Mouse (Mus musculus) embryo, embryonic 10.5 days (tissue): ENCODE measurements around the gene C530008M17Rik.

Experiments used
- DNase-seq: peaks from one replicate; pipeline ENCODE4 v3.0.0-alpha.2; 2015; ENCODE audit warnings: low spot score

The C530008M17Rik gene

DNA sequence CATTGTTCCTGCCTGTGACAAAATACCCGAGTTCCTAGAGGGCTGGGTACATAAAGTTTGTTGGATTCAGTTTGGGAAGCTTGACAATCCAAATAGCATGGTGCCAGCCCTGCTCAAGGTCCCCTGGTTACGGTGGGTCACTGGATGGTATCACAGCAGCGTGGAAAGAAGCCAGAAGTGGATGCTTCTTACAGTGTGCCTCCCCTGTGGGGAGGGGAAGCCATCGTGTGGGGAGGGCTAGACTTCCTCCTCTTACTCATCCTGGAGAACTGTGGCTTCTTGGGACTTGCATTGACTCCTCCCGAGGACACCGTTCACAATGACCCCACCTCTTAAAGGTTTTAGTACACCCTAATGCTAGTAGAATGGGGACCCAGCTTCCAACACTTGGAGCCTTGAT, 183.5 kb downstream of the C530008M17Rik start:
- no peak for DNase-seq

DNA sequence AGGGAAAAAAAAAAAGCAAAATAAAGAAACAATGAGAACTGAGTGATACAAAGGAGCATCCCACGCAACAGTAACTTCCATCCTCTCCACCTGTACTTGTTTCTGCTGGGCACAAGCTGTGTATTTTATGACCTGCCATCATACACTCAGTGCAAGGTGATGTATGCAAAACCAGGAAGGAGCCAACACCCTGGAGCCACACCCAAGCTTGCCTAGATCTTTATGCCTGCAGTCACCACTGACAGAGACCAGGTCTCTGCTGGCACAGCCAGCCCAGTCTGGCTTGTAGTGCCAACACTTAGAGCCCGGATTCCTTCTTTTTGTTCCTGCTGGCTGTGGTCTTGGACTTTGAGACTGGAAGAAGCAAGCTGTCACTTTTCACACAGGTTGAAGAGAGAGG, 185.5 kb downstream of the C530008M17Rik start:
- DNase-seq: no peak

DNA sequence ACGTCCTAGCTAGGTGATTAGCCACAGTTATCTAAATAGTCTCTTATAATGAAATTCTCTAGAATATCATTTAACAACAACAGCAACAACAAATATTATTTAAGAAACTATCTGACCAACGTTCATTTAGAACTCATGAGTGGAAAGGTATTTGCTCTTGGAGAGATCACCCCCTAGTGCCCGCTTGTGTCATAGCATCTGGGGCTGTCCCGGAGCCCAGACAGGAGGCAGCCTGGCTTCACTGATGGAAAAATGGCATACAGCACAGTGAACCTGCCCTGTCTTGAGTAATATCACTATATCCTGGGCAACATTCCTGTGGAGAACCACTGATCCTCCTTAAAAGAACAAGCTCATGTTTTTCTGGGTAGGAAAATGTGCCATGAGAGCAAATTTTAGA, 187.1 kb downstream of the C530008M17Rik start:
- peak; percentile 73 for DNase-seq

DNA sequence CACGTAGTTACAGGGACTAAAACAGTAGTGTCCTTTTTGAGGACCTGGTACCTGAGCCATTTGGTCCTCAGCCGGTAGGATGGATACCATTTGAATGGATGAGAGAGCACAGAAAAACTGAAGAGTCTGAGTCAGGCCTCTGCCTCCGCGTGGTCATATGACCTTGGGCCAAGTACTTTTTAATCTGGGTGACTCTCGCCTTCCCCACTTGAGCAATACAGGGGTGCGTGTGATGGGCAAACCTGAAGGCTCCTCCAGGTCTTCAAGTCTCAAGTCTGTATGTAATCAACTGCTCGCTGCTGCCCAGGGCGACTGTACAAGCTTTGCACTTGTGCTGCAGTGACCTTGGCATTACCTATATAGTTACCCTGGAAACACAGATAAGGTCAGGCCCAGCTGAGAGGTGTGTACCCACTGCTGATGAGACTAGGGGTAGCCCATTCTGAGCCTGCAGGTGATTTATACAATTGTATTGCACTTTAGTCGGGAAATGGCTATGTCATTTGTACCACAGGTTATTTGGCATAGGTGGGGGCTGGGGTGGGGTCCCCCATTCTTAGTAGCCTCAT, 187.6 kb downstream of the C530008M17Rik start:
- no peak for DNase-seq

DNA sequence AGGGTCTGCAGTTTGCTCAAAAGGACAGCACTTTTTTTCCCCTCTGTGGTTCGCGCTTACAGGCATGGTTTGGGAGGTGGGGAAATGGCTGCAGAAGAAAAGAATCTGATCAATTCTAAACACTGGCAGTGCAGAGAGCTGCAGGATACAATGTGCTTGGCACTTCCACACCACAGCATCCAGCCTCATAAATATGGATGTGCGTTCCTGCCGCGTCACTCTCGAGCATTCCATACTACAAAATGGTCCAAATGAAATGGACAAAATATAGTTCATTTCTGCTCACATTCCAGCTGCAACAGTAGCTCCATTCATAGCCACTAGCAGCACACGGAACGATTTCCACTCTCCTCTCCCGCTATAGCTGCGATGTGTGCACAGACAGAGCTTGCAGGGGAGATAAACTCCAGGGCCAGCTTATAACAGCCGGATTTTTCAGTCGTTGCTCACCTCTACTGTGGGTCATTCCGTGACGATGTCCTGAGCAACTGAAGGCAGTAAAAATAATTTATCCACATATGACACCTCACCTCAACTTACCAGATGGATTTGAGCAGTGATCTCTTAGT, 188.4 kb downstream of the C530008M17Rik start:
- no peak for DNase-seq

DNA sequence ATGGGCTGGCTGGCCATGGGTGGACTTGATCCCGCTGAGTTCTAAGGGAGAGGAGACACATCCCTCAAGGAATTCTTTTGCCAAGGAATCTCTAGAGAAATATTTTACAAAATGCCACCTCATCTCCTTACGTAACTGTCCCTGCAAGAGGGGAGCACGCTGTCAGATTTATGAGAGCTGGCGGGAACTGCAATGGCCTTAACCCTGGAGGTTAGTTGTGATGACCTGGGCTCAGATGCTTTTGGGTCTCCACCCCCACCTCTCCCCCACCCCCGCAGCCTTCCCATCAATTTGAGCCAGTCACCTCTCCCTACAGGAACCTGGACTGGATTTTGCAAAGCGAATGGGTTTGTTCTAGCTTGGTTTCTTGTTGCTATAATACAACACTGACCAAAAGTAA, 190.8 kb downstream of the C530008M17Rik start:
- DNase-seq: no peak

DNA sequence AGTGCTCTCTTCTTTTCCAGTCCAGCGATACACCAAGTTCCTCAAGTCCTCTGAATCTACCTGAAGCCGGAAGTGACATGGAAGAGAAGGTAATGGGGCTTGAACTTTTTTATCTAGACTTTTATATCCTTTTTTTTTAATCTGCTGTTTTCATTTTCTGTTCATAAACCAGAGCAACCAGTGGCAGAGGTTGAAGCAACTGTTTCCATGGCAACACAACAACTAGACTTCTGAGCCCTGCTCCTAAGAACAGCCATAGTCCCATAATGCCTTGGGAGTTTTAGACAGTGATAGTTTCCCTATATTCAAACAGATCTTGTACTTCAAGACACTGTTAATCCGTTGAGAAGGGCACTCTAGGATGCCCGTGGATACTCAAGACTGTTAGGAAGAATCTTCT, 195.0 kb downstream of the C530008M17Rik start:
- no peak for DNase-seq

DNA sequence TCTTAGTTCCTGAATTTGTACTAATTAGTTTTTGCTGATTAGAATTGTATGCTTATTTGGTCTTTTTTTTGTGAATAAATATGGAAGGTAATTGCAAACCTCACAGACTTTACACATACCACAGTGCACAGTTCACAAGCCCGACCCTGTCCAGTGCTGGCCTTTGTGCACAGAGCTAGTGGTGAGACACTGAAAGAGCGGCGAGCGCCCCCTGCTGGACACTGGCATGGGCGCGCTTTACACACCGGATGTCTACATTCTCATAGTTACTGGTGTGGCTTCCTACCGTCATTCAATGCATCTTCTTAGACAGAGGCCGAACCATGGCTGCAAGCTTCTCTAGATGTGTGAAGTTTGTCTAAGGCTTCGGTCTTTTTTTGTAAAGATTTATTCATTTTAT, 197.2 kb downstream of the C530008M17Rik start:
- DNase-seq: peak; percentile 93

DNA sequence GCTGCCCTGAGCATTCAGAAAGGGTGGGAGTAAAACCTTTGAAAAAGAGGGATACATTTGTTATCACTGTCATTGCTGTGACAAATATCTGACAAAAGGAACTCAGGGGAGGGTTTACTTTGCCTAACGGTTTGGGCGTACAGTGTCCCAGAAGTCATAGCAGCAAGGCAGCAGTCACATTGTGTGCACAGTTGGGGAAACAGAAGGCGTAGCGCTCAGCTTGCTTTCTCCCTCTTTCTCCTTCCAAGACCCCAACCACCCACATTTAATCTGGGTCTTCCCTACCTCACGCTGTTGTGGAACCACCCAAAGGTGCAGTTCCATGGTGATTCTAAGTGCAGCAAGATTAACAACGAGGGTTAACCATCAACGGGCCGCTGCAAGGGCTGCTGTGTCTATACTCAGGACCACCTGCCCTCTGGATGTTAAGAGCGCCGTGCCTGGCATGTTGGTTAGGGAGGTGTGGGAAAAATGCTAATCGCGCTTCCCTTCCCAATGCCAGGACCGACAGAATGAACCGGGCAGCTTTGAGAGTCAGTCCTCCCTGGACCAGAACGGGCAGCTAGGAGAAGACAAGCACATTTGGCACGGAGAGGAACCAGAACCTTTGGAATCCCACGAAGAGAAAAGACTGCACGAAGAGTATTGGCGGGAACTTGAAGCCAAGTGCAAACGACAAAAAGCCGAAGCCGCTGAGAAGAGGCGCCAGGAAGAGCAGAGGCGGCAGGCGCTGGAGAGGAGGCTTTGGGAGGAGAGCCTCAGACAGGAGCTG, 199.7 kb downstream of the C530008M17Rik start:
- DNase-seq: peak; percentile 39

DNA sequence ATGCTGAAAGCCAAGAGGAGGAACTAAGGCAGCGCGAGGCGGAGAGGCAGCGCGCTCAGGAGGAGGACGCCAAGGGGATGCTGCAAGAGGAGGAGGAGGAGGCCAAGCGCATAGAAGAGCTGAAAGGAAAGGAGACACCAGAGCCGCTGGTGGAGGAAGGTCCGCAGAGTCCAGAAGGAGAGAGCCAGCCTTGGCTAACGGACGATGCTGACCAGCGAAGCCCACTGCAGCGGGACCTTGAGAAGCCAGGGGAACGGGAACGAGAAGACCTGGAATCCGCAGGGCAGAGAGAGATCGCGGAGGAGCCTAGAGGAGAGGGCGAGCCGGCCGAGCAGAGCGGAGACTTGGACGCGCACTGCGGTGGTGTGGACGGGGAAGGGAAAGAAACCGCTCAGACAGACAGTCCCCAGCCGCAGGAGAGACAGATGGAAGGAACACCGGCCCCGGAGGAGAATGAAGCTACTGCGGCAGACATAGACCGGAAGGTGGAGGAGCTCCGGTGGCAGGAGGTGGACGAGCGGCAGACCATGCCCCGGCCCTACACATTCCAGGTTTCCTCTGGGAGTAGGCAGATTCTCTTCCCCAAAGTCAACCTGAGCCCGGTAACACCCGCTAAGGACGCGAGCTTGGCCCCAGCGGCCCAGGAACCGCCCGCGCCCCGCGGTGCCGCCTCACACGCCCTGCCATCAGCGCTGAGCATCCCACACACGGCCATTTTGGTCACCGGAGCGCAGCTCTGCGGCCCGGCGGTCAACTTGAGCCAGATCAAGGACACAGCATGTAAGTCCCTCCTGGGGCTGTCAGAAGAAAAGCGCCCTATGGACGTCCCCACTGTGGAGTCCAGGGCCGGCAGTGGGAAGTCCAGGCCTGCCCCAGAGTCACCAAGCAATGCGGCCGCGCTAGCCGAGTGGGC, 201.0 kb downstream of the C530008M17Rik start:
- peak; percentile 51 for DNase-seq

DNA sequence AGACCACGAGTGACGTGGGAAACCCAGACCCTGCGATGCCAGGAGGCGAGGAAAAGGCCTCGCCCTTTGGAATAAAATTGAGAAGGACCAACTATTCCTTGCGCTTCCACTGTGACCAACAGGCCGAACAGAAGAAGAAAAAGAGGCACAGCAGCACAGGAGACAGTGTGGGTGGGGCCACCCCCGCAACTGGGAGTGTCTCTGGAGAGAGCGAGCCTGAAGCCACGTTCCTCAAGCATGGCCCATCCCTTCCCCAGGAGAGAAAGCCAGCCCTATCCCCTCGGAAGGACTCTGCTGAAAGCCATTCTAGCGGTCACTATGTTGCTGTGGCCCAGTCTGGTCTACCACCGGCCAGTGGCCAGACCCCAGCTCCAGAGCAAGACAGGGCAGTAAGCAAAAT, 202.1 kb downstream of the C530008M17Rik start:
- no peak for DNase-seq

DNA sequence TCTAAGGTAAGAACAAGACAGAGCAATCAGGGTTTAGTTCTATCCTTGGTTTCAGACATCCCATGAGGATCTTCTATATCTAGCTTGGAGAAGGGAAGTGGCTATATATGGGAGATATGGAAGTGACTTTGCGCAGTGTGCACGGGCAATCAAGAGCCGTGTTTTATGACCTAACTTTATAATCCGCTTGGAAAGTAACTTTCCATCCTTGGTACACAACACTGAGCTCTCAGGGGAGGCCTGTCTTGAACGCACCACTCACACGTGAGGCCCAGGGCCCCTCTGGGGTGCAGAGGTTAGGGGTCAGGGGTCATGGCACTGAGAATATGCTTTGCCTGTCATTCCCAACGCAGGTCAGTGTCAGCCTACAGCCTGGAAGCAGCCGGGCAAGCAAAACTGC, 210.5 kb downstream of the C530008M17Rik start:
- DNase-seq: no peak

DNA sequence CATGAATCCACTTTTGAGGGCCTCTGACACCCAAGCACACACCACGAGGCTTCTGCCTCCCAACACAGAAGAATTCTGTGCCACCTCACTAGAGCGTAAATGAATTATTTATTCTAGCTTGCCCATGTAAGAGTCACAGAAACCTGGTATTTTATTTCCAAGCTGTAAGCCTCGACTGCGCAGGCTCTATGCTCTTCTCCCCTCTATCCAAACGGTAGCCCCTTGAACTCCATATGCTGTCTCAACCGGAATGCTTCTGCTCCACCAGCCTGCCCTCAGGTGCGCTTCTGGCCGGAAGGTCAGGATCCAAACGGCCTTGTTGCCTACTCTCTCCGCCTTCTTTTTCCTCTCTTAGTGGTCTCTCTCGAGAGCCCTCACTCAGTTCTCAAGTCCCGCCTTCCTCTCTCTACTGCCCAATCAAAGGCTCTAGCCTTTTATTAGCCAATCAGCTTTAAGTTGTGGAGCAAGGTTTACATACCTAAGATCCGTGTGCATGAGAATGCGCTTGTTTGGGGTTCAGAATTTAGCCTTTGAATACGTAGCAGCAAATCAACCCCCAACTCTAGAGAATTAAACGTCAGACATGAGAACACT, 212.5 kb downstream of the C530008M17Rik start:
- peak; percentile 79 for DNase-seq

DNA sequence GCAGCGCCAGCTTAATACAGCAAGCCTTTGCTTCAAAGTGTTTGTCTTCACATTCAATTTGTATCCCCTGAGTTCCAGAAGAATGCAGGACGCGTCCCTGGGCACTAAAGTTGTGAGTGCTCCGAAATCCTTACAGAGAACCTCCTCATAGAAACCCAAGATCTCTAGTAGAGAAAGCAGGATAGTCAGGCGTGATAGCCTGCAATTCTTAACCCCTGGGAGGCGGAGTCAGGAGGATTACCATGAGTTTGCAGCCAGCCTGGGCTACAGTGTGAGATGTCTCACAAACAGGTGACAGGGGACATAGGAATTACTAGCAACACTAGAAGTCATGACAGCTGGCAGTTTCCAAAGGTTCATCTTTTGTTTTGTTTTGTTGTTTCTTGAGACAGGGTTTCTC, 213.2 kb downstream of the C530008M17Rik start:
- no peak for DNase-seq

DNA sequence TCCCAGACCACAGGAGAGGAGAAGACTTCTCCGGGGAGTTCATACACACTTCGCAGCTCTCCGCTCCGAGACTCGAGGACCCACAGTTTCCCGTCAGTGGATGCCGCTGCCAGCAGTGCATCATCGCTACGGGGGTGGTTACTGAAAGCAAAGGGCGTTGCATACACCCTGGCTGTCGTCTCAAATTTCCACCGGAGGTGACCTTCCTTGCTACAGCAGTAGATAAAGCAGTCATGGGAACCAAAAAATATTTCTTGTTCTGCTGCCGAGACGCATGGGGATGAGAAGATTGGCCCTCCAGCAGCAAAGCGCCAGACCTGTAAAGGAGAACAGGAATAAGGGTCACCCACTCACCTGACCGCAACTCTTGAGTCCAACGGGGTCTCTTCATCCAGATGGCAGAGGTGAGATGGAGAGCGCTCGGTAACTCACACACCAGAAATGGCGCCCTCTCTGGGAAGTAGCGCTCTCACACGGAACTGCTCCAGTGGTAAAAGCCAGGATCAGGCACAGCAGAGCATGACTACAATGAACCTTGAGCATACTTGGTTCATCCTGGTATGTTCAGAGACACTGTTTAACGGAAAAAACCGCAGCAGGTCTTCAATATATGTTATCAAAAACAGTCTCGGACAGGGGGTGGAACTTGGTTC, 219.9 kb downstream of the C530008M17Rik start:
- no peak for DNase-seq

DNA sequence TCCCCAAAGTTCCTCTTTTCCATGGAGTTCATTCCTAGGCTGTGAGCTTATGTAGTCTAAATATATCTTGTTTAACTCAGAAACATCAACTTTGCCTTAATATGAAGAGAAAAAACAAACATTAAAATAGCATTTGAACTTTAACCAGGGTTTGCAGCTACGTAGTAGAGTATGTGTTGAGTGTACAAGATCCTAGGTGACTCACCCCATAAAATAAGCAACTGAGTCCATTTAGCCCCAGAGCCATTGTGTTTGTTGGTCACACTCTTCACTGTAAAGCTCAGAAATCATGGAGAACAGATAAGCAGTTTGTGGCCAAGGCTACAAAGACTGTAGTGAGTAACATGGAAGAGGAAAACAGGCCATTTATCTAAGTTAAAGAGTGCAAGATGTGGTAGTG, 227.8 kb downstream of the C530008M17Rik start:
- DNase-seq: no peak

DNA sequence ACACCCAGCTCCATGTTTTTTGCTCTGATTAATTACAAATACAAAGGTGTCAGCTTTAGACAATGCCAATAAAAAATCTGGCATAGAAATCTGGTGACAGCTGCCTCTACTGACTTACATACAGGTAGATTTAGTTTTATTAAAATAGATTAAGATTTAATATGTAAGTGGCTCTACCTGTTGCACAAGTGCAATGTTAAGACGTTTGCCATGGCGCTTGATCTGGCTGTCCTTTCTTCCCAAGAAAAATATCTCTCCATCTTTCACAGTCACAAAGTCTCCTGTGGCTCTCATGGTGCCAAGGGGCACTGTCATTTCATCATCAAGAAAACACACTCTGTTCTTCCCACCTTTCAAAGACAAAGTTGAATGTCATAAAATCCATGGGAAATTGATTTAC, 230.7 kb downstream of the C530008M17Rik start:
- no peak for DNase-seq

DNA sequence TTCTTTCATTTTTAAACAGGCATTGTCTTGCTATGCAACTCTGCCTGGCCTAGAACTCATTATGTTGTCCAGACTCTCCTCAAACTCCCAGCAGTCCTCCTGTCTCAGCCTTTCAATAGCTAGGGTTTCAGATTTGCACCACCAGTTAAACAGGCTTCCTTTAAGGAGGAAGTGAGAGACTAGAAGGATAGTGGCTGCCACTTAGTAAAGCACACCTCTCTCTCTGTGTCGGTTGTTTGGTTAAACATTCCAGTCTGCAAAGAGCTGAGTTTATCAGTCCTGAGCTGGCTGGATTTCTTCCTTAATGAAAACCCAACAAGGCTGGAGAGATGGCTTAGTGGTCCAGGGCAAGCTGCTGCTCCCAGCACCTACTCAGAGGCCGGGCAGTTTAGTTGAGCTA, 236.3 kb downstream of the C530008M17Rik start:
- no peak for DNase-seq

DNA sequence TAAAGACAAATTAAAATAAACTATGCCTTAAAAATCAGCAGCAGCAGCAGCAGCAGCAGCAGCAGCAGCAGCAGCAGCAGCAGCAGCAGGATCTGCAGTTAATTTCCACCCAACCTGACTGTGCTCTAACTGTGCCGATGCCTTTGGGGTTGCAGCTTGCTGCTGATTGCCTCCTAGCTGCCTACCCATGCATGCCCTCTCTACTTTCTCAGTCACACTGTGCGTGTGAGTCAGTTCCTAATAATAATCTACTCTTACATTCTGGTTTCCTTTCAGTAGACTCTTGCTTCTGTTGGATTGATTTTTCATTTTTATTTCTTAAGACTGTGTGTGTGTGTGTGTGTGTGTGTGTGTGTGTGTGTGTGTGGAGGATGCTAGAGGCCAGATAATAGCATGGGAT, 236.8 kb downstream of the C530008M17Rik start:
- no peak for DNase-seq

DNA sequence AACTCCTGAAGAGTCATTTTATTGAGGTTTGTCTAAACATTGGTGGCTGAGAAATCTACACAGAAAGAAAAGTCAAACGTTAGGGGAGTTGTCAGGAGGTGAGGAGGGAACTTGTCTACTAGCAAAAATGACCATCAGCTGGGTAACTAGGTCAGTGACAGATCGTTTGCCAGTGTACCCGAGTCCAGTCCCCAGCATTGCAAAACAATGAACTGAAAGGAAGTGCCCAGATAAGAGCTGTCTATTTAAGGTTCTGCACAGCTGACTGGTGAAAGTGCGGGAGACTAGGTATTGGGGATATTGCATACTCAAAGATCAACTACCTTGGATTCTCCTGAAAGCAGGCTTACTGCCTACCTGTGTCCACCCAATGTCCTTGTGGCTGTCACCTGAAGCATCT, 245.8 kb downstream of the C530008M17Rik start:
- DNase-seq: no peak

DNA sequence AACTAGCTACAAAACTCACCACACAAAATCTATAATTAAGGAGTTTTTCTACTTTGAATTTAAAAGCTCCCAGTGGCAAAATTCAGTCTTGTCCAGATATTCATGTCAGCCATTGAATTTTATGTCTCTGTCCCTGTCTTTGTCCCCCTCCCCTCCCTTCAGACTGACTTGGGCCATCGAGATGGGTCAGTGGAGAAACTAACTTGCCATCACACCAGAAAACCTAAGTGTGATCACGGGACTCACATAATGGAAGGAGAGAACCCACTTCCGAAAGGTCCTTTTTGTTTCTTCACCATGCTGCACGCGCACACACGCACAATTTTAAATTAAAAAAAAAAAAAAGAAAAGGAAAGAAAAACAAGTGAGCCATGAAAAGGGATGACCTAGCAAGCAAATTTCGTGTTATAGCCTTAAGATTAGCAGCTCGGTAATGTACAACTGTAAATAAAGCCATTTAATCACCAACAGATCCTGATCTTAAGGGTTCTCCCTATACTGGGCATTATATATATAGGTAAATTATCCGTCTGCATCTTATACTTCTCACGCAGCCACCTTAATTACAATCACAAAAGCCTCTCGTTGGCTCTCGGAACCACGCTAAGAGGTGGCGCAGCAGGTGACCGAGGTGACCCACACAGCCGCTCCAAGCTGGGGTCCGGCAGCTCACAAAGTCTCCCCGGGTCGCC, 248.5 kb downstream of the C530008M17Rik start:
- DNase-seq: peak; percentile 54
